Comparison of ENCODE assay signal across 9 mouse cellular contexts in the genomic region with DNA sequence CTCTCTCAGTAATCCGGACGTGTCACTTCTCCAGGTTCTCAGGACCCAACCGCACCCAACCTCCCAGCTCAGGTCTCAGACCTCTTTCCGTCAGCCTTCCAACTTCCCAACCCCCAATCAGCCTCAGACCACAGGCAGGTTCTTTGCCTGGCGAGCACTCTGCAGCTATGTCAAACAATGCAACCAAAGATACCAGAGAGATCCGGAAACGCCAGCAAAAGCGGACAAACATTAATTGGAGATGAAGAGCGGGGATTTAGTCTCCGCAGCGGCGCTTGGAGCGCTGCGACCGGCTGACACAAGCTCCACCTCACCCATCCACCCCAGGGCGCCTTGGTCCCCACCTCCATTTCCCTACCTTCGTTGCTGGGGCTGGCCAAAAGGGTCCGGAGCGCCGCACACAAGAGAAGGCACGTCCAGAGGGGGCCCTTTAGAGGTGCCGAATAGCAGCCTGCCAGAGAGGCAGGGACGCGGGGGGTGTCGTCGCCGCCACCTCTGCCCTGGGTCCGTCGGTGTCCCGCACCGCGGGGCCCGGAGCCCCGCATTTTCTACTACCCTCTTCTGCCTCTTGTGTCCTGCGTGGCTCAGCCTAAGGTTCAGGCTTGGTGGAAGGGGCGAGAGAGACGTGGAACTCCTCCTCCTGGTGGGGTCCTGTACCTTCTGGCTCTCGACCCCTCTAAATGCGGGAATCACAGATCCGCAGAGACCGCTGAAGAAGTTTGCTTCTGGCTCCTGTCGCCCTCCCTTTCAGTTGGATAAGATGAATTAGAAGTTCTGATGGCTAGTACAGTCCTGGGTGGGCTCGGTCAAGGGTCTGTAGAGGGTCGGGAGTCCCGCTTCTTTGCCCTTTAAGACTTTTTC. TPM values are rescaled to one million over a fixed set of nuclear protein-coding genes. Genes with fewer than 3 reads are reported as not detected.
DNase-seq lines count a peak whose midpoint lies in the region; ATAC-seq and TF ChIP-seq lines count a peak whose summit lies in the region.
"Had no signal": no experiment of that assay in that cellular context is flagged by ENCODE, and none has a peak within 500 bp of the region (broad histone marks: within the 10 kb centered on the region; RNA-seq: fewer than 3 reads in every experiment).

No protein-coding gene starts in this region.

- H3K36me3 ChIP-seq in lung, embryonic 16.5 days (ENCODE audit: control insufficient read depth, insufficient read depth, low read length), result no peaks in the 10 kb centered on the region
- H3K36me3 ChIP-seq in hindbrain, embryonic 12.5 days, result no peaks in the 10 kb centered on the region
- H3K36me3 ChIP-seq in liver, embryonic 12.5 days, result no peaks in the 10 kb centered on the region

- under 1% methylated on average over 45 of the region's 45 CpGs for WGBS in lung, embryonic 16.5 days
- 1% methylated on average over 45 of the region's 45 CpGs for WGBS in lung, adult 2 months
- WGBS in hindbrain, embryonic 12.5 days, result under 1% methylated on average over 45 of the region's 45 CpGs
- under 1% methylated on average over 45 of the region's 45 CpGs for WGBS in liver, embryonic 12.5 days (ENCODE audit: insufficient replicate concordance)

- no peak for TF ChIP-seq POLR2A in lung, adult 2 months (IDR thresholded peaks at IDR 0.05; ENCODE audit: borderline replicate concordance, extremely low read depth, low read depth, low read length)

- ATAC-seq in lung, embryonic 16.5 days (ENCODE audit: low read depth), result peak; percentile 8; the same call in 1 of the 2 replicates
- ATAC-seq in hindbrain, embryonic 12.5 days (ENCODE audit: low FRiP score), result peak; percentile 30
- ATAC-seq in liver, embryonic 12.5 days, result no peak

- H3K4me2 ChIP-seq in lung, embryonic 16.5 days (ENCODE audit: low read depth, low read length), result peak overlapping the region; percentile 94
- H3K4me2 ChIP-seq in hindbrain, embryonic 12.5 days (replicated peaks), result peak overlapping the region; percentile 89
- H3K4me2 ChIP-seq in liver, embryonic 12.5 days, result peak overlapping the region; percentile 64

- TF ChIP-seq CTCF in lung, adult 2 months (IDR thresholded peaks at IDR 0.05; ENCODE audit: insufficient read depth, low read length), result no peak

- H3K4me3 ChIP-seq in lung, embryonic 16.5 days (ENCODE audit: low read length), result peak overlapping the region; percentile 62
- H3K4me3 ChIP-seq in lung, adult 2 months (replicated peaks; ENCODE audit: extremely low read depth, low read depth, low read length), result no peak overlapping the region
- H3K4me3 ChIP-seq in hindbrain, embryonic 12.5 days, result peak overlapping the region; percentile 80
- H3K4me3 ChIP-seq in liver, embryonic 12.5 days, result peak overlapping the region; percentile 42

- peak; percentile 5 for DNase-seq in adrenal gland, adult 2 months
- no peak for DNase-seq in adrenal gland, adult 8-10 months
- DNase-seq in lung, adult 2 months, result no peak
- DNase-seq in right cerebral cortex, postnatal 14 days, result peak; percentile 26
- DNase-seq in thymus, postnatal 10 days (ENCODE audit: low spot score in 2 of 2), result no peak

- H3K9me3 ChIP-seq in lung, embryonic 16.5 days (ENCODE audit: control insufficient read depth, low read length), result no peaks in the 10 kb centered on the region
- no peaks in the 10 kb centered on the region for H3K9me3 ChIP-seq in hindbrain, embryonic 12.5 days (replicated peaks)
- no peaks in the 10 kb centered on the region for H3K9me3 ChIP-seq in liver, embryonic 12.5 days (replicated peaks)

- peaks cover 4% of the 10 kb centered on the region for H3K4me1 ChIP-seq in lung, embryonic 16.5 days (replicated peaks; ENCODE audit: control insufficient read depth, insufficient read depth, low read length)
- H3K4me1 ChIP-seq in lung, adult 2 months (ENCODE audit: control insufficient read depth, insufficient read depth, low read length), result peaks cover 3% of the 10 kb centered on the region; the same call in 1 of the 2 replicates
- peaks cover 9% of the 10 kb centered on the region for H3K4me1 ChIP-seq in hindbrain, embryonic 12.5 days
- no peaks in the 10 kb centered on the region for H3K4me1 ChIP-seq in liver, embryonic 12.5 days

- H3K9ac ChIP-seq in lung, embryonic 16.5 days (ENCODE audit: low read length), result peak overlapping the region; percentile 57
- peak overlapping the region; percentile 72 for H3K9ac ChIP-seq in hindbrain, embryonic 12.5 days
- no peak overlapping the region for H3K9ac ChIP-seq in liver, embryonic 12.5 days

- no peak overlapping the region for H3K27ac ChIP-seq in lung, embryonic 16.5 days (ENCODE audit: low read length)
- H3K27ac ChIP-seq in hindbrain, embryonic 12.5 days, result peak overlapping the region; percentile 92
- H3K27ac ChIP-seq in liver, embryonic 12.5 days, result no peak overlapping the region

- peaks cover 13% of the 10 kb centered on the region for H3K27me3 ChIP-seq in lung, embryonic 16.5 days (ENCODE audit: control insufficient read depth, insufficient read depth, low read depth, low read length)
- H3K27me3 ChIP-seq in hindbrain, embryonic 12.5 days, result 0 out of 2 replicates have a peak, but pooled peaks cover 3% of the 10 kb centered on the region
- peaks cover 35% of the 10 kb centered on the region for H3K27me3 ChIP-seq in liver, embryonic 12.5 days (replicated peaks)

RNA-seq across cellular contexts. Expression of a gene that starts 1.0 kb away (rescaled TPM):
- 1 to 10 TPM; 2.7 to 3.0 TPM for total RNA-seq in adrenal gland, adult 2 months (2021)
- polyA plus RNA-seq in adrenal gland, adult 2 months (2012; rRNA removed), result 2.3 and 3.6 TPM in 2 replicates
- 1 to 10 TPM; 4.3 to 7.3 (median 5.6) TPM for total RNA-seq in adrenal gland, adult 8-10 months (2022)
- 3.3 and 4.1 TPM in 2 replicates for polyA plus RNA-seq in lung, embryonic 16.5 days (2015; fragmentation: Nextera tagmentation; extraction: Ambion mirVana)
- polyA plus RNA-seq in lung, adult 2 months (2012; rRNA removed), result 0.08 and 0.15 TPM in 2 replicates
- polyA plus RNA-seq in hindbrain, embryonic 12.5 days (2016; fragmentation: Nextera tagmentation; extraction: Ambion mirVana), result 49.1 and 55.8 TPM in 2 replicates
- 0.08 TPM in 1 of 2 replicates, not detected in the other for polyA plus RNA-seq in liver, embryonic 12.5 days (2016; fragmentation: Nextera tagmentation; extraction: Ambion mirVana)
- polyA plus RNA-seq: spleen, adult 2 months had no signal

Comparison
In these comparisons a context has a peak if more than half of its experiments do, and no peak if none do; other contexts are left out.
1. DNase-seq: peak in adrenal gland, adult 2 months (single experiment) and right cerebral cortex, postnatal 14 days (single experiment); none in adrenal gland, adult 8-10 months (single experiment), lung, adult 2 months (single experiment) and thymus, postnatal 10 days (0 of 2).
2. Peak in every context shown above with its lines, with median percentiles within 50 percentile points of each other: H3K4me2 ChIP-seq.